Mouse (Mus musculus) right cerebral cortex, postnatal 14 days (tissue): ENCODE measurements around the gene Phip.

Source experiments
- DNase-seq: peaks from one replicate; pipeline ENCODE4 v3.0.0; 2022

The Phip gene

DNA sequence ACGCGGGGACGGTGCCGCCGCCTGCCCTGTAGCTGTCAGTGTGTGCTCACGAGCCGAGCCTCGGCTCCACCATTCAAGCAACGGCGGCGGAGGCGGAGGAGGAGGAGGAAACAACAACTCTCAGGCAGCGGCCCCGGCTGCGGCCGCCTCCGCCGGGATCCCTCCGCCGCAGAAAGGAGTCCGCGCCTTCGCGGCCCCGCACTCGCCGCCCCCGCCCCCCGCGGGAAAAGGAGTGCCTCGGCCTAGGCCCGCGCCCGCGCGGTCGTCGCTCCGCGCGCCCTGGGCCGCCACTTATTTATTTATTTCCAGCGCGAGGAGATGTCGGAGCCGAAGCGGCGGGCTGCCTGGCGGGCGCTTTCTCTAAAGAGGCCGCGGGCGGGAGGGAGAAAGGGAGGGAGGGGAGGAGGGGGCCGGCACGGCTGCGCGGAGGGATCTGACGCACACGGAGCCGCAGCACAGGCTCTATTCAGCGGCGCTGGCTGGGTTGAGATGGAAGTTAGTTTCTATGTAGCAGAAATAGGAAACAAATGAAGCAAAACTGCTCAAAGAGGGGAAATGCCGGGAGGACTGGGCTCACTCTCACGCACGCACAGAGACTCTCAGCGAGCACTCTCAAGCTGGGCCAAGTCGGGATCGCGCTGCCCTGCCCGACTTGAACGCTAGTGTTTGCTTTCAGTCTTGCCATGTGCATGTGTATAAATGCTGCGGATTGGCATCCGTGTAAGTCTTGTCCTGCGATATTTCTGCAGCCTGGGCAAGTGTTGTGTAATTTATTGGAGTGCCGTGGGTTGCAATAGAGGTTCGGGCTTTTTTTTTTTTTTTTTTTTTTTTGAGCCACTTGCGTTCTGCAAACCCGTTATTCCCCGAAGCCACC is at the start of gene Phip:
Gene Phip, minus strand, starts transcription at position 175 of the 874 bp plus-strand sequence.
- DNase-seq: peak; percentile 96

DNA sequence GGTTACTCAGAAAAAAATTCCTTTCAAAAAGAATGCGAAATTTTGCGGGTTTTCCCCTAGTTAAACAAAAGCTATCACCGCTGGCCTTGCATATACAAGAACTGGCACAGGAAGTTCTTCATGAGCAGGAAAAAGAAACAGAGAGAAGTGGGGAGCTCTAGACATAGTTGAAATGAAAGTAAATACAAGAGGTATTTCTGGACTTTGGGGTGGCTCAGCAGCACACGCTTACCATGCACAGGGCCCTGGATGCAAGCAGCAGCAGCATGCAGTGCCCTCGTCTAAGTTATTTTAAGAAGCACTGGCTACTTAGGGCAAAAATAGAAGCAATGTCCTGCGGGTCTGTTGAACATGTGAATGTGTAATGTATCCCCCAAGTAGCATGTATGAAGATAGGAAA is 48.4 kb upstream of the Phip start:
- DNase-seq: no peak

- DNase-seq: no peak
Measured at GRCm38 (mm10) chr9:83014516-83014915, 39.2 kb upstream of the Phip start.

DNA sequence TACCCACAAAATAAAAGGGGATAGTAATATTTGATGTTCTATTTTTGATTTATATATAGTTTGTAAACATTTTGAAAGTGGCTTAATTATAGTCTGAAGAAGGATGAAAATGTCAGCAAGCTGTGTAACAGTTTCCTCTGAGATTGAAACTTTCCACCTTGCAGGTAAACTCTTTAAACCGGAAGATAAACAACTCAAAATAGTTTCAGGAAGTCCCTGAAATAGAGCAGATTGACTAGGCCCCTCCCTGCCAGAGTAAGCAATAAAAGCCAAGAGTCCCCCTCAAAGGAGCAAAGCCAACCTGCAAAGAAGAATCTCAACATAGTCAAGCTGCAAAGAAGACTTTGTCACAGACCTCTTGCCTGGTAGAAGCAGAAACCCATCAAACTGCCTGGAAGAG is 33.0 kb upstream of the Phip start:
- no peak for DNase-seq

GRCm38 (mm10) chr9:83001342-83001741 is 26.0 kb upstream of the Phip start:
- no peak for DNase-seq

- no peak for DNase-seq
Measured at GRCm38 (mm10) chr9:82997765-82998500, 22.6 kb upstream of the Phip start.

GRCm38 (mm10) chr9:82976936-82977335 is 1.6 kb upstream of the Phip start:
- DNase-seq: peak; percentile 13

GRCm38 (mm10) chr9:82976219-82976618 is 903 bp upstream of the Phip start:
- no peak for DNase-seq

- DNase-seq: no peak
Measured at GRCm38 (mm10) chr9:82974962-82975341, 364 bp downstream of the Phip start.

DNA sequence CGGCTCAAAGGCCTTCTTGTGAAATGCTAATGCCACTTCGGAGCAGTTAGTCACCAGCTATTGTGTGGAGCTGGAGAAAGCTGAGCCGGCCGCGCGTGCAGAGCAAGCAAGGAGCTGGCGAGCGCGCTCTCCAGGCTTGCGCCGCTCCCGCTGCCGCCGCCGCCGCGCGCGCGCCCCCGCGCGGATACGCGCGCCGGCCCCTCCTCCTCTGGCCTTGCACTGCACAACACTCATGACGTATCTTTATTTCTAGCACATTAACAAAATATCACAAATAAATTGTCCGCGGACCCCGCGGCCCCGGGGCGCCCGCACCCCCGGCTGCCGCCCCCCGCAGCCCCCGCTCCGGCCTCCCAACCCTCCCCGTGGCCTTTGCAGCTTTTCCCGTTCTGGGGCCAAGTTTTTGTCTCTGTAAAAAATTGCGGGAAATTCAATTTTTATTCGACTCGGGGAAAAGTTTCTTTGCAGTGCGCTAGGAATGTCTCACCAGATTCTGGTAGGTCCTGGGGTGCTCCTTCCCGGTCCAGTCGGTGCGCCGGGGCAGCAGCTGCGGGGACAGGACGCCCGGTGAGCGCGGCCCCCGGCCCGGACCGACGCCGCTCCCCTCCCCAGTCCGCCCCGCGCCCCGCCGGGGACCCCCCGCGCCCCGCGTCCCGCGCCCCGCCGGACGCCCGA is 992 bp downstream of the Phip start:
- peak; percentile 87 for DNase-seq

DNA sequence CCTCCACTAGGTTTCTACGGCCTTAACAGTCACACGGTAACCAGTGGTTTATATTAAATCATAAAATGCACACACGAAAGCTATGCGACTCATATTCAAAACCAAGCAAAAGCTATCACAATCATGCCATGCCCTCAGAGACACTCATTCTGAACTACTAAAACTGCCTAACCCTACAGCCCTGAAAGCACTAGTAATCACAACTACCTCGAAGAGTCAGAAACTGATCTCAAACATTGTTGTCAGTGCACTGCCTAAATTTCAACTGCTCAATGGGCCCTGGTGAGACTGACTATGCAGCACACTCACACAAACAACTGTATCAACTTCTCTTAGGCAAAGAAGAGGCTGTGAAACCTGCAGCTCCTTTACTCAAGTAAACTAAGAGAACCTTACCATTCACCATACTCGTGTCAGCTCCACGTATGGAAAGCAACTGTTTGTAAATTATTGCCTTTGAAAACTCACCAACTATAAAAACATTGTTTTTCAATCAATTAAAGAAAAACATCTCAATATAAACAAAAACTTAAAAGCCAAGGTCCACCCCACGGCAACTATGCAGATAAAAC is 1.9 kb downstream of the Phip start:
- DNase-seq: no peak

- no peak for DNase-seq
Measured at GRCm38 (mm10) chr9:82971433-82971832, 3.9 kb downstream of the Phip start.

GRCm38 (mm10) chr9:82967076-82967621 is 8.2 kb downstream of the Phip start:
- no peak for DNase-seq

DNA sequence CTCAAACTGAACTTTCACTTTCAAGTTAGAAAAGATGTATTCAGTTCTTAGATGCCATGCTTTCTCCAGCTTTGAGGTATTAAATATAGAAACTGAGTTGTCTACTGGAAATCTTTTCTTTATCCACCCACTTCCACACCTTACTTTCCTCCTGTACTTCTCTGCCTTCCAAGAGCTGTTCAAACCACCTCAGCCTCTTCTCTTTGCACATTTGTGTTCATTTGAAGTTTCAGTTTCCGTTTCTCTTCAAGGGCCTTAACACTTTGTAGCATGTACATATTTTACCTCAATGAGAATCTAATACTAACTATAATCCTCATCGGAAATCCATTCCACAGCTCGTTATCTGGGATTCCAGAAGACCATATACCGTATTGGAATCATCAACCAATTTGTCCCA is 11.3 kb downstream of the Phip start:
- no peak for DNase-seq

- no peak for DNase-seq
Measured at GRCm38 (mm10) chr9:82961352-82961751, 14.0 kb downstream of the Phip start.

DNA sequence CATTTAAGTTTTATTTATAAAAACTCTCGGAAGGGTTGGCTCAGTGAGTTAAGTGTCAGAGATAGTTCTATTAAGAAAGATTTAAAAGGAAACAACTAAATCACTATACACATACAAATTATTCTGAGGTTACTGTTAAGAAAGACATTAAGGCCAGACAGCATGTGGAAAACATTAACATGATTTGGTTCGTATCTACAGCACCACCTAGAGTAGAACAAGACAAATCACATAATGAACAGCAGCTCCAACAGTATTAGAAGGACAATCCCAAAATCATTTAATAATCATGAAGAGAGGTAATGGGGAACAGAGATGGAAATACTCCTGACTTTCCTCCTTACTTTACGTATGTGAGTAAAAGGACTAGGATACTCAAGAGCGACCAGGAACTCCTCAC is 20.0 kb downstream of the Phip start:
- no peak for DNase-seq

- DNase-seq: no peak
Measured at GRCm38 (mm10) chr9:82952330-82952729, 23.0 kb downstream of the Phip start.

DNA sequence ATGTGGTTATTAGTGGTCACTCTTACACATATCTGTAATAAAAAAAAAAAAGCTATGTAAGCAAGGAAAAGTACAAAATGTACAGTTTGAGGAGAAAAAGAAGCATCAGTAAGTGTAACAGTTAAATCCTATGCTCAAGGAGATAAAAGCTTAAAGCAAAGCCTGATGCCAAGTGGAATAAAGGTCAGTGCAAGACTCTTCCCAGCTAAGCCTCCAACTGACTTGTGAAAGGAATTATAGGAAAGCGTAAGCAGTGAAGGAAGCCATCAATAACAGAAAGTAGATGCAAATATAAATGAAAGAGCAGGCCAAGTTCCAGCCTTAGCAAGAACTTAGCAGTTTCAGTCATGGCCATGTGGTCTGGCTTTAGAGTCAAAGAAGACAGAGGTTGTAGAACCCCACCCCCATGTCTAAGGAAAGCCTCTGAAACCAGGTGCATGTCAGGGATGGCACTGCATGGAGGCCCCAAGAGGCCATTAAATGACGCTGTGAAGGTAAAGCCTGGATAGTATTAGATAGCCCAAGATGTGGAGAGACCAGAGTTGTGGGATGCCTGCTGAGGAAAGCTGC is 23.8 kb downstream of the Phip start:
- no peak for DNase-seq

DNA sequence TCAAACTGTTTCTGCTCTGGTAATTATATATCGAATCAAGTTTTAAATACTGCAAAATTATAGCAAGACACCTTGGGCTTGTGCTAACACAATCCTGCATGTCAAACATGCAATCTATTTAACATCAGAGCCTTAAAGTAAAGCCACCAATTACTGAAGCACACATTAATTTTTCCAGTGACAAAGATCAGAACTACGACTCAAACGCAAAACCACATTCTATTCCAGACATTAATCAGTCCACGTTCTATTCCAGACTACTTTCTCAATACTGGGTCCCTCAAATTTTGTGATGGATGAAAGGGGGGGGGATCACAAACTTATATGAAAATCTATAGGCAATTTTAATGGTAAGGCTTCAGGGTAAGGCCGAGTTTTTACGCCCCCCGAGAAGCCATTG is 68.1 kb downstream of the Phip start:
- DNase-seq: no peak

GRCm38 (mm10) chr9:82888645-82889044 is 86.7 kb downstream of the Phip start:
- DNase-seq: no peak

DNA sequence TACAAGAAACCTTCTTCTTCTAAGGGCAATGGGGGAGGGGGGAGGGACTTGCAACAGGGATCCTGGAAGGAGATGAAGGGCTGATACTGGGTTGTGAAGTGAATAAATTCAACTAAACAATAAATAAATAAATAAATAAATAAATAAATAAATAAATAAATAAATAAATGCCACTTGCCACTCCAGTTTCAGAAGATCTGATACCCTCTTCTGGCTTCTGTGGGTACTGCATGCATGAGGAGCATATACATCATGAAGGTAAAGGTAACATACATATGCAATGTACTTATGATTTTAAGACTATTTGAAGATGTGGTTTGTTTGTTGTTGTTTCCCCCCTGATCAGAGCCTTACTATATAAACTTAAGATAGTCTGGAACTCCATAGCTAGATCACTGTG is 91.1 kb downstream of the Phip start:
- no peak for DNase-seq

- no peak for DNase-seq
Measured at GRCm38 (mm10) chr9:82877078-82877477, 98.2 kb downstream of the Phip start.

- DNase-seq: no peak
Measured at GRCm38 (mm10) chr9:82867698-82868097, 107.6 kb downstream of the Phip start.
